Mouse (Mus musculus) gastrocnemius, postnatal 14 days (tissue): ENCODE data around the gene Mst1r. TPM values are rescaled to one million over a fixed set of nuclear protein-coding genes. Genes with fewer than 3 reads are reported as not detected.

Source experiments
- DNase-seq: peaks from one replicate; pipeline ENCODE4 v3.0.0; 2021; ENCODE audit warnings: mixed read lengths
- intact Hi-C: fragments of 180-260 bp; cut with DNase I; formaldehyde crosslinking; loops from one replicate; pipeline ENCODE4 v1.15.1; 2025; ENCODE audit warnings: low total_unique reads
- total RNA-seq, 2 experiments: library from RNA; stranded (reverse); gene quantifications; 2 replicates each; pipeline ENCODE4 v1.2.3; 2021

Mst1r gene
- total RNA-seq, 2 experiments from 2014 or later = 1.2 to 1.8 TPM

DNA sequence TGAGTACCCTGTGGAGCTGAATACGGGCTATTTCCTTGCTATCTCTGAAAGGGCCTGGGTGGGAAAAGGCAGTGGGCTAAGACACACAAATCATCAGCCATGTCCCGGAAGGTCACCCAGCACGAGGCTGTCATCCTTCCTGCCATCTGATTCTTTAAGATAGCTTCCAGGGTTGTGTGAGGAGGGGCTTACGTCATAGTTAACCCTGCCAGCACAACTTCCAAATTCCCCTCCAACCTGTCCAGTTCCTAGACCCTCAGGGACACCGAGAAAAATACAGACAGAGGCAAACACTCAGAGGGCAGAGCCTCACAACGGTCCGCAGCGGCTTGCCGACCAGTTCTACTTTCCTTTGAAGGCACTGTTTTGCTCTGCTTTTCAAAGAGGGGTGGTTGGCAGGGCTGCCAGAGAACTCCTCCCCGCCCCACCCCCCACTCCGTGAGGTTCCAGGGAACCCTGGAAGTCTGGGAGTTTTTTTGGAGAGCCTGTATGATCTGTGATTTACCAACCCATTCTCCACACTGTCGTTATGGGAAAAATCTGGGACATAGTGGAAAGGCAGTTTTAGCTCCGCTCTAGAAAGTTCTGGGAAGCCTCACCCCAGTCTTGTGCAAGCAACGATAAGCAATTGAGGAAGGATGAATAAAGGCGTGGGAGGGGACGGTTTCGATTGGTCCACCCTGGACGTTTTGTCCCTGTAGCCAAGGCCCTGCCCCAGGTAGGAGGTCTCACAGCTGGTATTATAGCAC is 1.9 kb downstream of the Mst1r start:
- intact Hi-C loops = no loop called here
- peak; percentile 28 for DNase-seq

DNA sequence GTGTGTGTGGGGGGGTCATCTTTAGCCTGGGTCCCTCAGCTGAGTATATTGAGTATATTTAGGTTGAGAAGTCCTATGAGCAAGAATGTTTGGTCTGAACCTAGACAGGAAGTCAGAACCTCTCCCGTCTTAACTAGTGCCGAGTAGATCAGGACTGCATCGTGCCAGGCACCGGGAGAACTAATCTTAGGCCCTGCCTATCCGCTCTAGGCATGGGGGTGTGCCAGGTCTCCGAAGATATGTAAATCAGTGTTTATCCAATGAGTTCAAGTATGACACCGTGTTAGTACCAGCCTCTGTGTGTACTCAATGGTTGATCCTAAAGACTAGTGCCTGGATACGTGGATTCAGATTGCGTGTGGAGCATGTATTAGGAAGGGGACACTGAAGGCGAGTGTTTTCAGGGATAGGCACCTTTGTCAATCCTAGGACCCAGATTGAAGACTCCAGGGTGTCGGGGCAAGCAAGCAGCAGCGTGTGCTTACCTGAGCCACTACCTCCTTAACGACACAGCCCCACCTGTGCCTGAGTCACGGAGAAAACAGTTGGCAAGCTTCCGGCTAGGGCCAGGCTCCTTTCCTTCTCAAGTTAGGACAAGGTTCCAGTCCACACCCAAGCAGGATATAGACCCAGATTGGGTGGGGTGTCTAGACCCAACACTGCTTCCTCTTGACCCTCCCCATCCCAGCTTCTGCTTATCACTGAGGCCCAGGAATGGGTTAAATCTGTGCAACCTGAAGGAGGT is 3.5 kb downstream of the Mst1r start:
- intact Hi-C loops = no loop called here

DNA sequence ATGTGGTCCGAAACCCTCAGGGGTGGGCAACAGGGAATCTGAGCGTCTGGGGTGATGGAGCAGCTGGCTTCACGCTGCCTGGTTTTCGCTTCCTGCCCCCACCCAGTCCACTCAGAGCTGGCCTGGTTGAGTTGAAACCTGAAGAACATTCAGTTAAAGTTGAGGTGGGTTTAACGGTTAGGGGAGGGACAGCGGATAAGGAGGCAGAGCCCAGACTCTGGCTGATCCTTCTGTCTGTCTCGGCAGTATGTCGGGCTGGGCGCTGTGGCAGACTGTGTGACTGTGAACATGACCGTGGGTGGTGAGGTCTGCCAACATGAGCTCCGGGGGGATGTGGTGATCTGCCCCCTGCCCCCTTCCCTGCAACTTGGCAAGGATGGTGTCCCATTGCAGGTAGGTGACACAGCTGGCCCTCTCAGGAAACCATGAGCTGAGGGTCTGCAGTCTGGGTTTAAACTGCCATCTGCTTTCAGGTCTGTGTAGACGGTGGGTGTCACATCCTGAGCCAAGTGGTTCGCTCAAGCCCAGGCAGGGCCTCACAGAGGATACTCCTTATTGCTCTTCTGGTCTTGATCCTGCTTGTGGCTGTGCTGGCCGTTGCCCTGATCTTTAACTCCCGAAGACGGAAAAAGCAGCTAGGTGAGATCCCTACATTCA is 8.2 kb downstream of the Mst1r start:
- no peak for DNase-seq
- intact Hi-C loops = loop anchor here (5.0 kb wide), 1 partner anchor 37 kb away; the partner anchor contains the start of gene Traip

More for the DNA sequence above, 3.5 kb downstream of the Mst1r start:
- no peak for DNase-seq

DNA sequence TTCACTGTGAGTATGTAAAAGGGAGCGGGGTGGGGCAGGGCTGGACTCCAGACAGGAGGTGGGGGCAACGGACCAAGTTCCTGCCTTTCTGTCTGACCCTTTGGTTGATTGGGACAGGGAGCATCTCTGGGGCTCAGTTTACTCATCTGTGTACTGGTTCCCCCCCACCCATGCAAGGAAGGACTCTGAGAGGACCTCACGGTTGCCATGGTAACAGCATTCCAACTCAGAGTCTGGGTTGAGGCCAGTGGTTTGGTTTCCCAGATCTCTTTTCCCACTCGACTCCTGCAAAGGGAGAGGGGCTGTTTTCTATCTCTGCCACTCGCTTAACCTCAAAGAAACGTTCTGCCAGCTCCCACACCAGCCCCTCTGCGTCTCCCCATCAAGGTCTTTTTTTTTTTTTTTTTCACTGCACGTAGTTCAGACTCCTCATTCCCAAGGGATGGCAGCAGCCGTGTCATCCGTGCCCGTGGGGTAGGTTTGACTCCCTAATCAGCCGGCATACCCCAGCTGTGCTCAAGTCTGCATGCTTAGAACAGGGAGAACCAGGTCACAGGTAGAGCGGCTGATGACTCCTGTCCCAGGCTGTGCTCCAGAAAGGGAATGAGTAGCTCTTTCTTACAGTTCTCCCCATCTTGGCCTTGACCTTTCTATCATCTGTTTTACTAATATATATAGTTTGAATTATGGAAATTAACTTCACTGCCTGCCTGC is 11.4 kb downstream of the Mst1r start:
- no peak for DNase-seq
- intact Hi-C loops = loop anchor here (5.0 kb wide), 1 partner anchor 34 kb away; the partner anchor contains the start of gene Traip

DNA sequence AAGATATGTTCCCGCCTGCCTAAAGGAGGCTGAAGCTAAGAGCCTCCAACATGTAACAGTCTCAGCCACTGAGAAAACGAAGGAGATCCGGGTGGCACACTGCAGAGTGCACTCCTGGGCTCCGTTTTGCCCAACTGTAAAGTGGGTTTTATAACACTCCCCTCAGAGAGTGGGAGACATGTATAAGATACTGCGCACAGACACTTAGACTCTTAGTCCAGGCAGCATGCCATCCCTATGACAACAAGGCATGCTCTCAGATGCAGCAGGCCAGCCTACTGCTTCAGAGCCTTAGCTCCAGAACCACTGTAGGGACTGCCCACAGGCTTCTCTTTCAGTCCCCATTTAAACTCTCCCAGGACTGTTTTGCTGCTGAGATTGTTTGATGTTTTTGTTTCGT is 12.2 kb downstream of the Mst1r start:
- no peak for DNase-seq

DNA sequence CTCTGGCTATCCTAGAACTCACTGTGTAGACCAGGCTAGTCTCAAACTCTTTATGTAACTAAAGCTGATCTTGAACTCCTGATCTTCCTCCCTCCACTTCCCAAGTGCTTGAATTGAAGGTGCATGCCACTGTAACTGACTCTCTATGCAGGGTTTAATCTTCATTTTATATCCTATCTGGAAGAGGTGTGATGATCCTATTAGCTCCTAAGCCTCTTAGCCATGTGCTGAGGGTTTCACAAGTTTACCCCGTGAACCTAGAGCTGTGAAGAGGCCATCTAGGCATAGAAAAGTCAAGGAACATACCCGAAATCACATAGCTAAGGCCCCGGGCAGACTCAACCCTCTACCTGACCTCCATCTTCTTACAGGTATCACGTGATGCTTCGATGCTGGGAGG is 12.8 kb downstream of the Mst1r start:
- intact Hi-C loops = loop anchor here (5.0 kb wide), 1 partner anchor 33 kb away; the partner anchor contains the start of gene Traip

More for the DNA sequence above, 12.2 kb downstream of the Mst1r start:
- intact Hi-C loops = loop anchor here (5.0 kb wide), 1 partner anchor 33 kb away; the partner anchor contains the start of gene Traip

DNA sequence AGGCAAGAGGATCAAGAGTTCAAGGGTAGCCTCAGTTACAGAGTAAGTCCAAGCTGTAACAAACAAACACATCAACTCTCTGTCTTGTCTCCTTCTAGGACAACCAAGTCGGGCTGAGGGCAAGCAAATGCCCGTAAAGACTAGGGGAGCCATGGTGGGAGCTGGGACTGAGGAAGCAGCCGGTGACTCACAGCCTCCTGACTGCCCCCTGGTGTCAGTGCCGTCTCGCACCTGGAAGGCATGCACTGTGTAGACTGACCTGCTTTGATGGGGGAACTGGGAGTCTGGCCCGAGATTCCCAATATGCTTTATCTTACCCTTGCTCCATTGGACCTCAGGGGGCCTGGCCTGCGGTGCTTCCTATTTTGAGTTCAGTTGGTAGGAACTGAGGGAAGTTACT is 16.3 kb downstream of the Mst1r start:
- peak; percentile 54 for DNase-seq

More for the DNA sequence above, 12.8 kb downstream of the Mst1r start:
- DNase-seq = no peak

DNA sequence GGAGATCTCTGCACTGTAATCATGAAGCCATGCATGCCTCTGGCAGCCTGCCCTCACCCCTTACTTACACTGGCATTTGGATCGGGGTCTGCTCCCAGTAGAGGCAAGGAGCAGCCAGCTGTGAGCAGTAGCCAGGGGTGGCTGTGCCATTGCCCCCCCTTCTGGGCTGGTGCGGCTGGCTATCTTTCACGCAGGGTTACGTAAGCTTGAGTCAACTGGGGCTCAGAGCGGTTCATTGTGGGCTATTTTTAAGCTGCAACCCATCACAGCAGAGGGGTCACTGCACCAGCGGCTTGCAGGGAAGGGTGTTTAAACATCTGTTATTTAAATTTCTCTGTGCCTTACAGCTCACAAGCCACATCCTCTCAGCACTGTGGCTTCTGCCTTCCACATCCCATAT is 17.3 kb downstream of the Mst1r start:
- intact Hi-C loops = no loop called here
- DNase-seq = peak; percentile 51

More for the DNA sequence above, 16.3 kb downstream of the Mst1r start:
- intact Hi-C loops = no loop called here

DNA sequence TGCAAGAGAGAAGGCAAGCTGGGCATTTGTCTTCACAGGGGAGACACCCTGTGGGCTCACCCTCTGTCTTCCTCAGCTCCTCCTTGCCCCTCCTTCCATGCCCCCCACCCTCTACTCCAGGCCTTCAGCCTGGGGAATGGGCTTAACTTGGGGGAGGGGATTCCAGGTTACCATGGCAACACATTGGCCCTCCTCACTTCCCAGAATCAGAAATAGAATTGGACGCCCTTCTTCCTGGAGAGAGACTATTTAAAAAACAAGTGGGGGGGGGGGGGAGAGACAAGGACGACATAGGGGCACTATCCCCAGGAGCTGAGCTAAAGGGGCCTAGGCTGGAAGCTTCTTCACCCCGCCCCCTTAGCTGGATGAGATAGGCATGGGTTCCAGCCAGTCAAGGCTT is 18.6 kb downstream of the Mst1r start:
- DNase-seq = no peak
- intact Hi-C loops = no loop called here

DNA sequence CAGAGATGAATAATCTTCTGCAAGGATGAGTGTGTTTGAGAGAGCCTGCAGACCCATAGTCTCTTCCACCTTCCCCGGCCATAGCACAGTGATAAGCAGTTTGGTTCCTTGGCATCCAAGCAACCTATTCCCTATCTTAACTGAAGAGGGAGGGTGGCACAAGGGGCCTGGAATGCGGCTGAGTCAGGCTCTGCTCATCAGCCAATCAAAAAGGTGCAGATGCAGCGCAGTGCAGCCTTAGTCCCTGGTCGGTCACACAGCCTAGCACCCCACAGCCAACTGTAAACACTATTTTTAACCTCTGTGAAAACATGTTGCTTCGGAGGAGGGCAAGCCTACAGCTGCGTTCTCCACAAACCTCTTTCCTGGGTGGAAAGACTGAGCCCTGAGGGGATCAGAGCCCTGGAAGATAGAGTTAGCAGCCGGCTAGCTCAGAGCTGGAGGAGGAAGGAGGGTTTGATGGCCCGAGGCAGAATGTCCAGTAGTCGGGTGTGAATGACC is 20.3 kb downstream of the Mst1r start:
- no peak for DNase-seq
- intact Hi-C loops = no loop called here

DNA sequence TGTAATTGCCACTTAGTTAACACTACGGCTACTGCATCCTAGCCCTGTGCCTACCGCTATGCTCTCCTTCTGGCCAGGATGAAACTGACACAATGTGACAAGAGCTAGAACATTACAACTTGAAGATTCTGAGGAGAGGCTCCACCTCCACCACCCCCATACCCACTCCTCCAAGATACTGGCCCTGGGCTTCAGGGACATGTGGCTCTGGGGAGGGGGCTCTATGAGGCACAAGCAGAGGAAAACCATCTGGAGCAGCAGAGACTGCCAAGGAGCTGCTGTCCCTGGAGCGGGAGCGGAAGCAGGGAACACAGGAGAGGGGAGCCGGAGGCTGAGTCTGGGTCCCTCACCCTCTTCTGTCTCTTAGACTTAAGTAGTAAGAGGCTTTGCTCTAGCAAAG is 21.1 kb downstream of the Mst1r start:
- no peak for DNase-seq
- intact Hi-C loops = no loop called here

DNA sequence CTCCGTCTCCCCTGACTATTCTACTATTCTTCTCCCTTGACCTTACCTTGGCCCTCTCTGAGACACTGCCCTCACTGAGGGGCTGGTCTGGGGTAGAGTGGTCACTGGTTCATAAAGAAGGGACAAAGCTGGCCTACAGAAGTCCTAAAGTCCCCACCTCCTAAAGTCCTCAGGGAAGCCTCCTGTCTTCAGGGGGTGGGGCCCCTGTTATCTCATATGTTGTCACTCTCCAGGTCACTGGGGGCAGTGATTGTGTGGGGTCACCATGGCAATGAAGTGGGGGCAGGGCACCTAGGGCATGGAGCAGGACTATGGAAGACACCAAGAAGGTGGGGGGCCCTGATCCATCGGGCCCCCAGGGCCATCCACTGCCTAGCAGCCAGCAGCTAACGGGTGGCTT is 21.5 kb downstream of the Mst1r start, which contains the start of gene Actl11:
Actl11 (plus strand) TSS at position 301 of the 400 bp plus-strand sequence.
- DNase-seq = no peak
- intact Hi-C loops = no loop called here

DNA sequence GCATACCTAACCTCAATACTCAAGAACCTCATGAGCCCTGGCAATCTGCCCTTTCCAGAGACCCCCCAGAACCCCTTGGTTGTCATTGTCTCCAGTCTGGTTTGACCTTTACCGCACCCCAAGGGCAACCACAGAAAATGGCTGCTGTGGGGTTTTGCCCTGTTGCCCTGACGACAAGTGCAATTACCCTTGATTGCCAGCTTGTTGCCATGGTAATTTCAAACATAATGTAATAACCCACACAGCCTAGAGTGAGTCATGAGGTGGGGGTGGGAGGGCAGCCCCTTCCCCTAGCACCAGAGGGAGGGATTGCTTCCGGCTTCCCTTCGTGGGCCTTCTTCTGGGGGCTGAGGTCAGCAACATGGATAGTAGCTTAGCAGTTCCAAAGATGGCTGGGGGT is 25.5 kb downstream of the Mst1r start:
- intact Hi-C loops = no loop called here
- DNase-seq = no peak

DNA sequence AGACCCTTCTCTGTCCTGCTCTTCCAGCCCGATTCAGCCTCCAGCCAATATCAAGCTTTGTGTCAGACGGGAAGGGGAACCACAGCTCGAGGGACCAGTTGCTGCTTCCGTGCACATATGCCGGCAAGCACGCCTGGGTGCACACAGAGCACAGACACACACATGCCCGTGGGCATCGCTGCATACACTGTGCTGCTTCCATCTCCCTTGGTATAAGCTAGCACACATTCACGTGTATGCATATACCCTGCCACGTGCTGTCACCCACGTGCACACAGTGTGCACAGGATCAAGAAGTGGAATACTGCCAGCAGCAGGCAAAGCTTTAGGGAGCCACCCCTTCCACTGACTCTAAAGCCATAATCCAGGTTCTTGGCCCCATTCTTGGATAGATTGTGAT is 27.5 kb downstream of the Mst1r start:
- DNase-seq = no peak
- intact Hi-C loops = no loop called here

DNA sequence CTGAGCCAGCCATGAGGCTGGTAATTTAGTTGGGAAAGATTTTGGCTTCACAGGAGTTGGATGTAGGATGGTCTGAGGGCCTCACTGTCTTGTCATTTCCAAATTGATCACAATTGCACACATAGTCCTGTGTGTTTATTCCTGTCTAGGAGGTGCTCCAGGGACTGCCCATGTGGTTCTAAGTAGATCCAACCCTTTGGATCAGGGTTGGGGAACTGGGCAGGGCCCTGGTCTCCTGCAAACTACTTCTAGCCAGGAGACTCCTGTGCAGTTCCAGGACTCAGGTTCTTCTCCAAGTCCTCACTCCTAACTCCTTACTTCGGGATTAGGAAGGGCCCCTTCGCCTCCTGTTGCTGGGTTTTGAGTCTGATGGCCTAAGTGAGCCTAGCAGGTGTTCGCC is 28.7 kb downstream of the Mst1r start, which contains the start of gene Camkv:
Camkv (plus strand) TSS at position 301 of the 400 bp plus-strand sequence.
- intact Hi-C loops = no loop called here
- DNase-seq = no peak

DNA sequence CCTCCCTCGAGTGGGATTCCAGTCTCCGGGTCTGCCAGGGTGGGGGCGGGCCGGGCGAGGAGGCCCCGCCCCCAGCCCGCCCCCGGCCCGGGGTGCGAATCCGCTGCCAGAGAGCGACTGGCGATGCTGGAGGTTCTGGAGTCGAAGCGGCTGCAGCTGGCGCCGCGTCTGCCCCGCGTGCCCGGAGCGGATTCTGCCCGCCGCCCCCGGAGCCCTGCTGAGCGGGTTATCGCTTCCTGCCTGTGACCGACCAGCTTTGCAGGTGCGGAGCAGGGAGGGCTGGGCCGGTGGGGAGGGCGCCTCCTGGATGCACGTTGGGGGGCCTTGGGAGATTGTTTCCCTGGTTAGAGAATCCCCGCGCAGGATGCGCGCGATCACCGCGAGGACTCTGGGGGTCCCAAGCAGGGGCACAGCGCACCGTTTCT is 29.1 kb downstream of the Mst1r start:
- DNase-seq = no peak
- intact Hi-C loops = no loop called here

DNA sequence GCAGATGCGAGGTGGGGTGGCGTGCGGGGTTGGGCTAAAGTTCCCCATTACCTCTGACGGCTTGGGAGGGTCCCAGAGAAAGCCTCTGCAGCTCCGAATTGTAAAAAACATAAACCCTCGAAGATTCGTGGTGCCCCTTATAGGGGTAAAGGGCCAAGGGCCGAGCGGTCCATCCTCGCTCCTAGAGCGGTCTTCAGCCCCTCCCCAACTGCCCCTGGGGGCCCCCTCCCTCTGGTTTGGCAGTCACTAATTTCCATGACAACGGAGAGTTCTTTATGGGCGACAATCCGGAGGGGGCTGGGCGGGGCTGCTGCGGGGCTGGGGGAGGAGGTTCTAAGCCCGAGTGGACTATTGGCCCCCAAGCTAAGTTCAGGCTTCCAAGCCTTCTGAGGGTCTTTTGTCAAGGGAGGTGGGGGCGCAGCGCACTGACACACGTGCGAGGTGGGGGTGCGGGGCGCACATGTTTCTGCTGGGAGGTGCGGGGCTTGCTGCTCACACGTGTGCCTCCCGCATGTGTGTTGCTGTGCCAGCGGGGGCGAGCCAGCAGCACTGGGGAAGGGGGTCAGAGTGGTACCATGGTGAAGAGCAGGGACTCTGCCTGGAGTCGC is 29.6 kb downstream of the Mst1r start:
- intact Hi-C loops = no loop called here
- no peak for DNase-seq

DNA sequence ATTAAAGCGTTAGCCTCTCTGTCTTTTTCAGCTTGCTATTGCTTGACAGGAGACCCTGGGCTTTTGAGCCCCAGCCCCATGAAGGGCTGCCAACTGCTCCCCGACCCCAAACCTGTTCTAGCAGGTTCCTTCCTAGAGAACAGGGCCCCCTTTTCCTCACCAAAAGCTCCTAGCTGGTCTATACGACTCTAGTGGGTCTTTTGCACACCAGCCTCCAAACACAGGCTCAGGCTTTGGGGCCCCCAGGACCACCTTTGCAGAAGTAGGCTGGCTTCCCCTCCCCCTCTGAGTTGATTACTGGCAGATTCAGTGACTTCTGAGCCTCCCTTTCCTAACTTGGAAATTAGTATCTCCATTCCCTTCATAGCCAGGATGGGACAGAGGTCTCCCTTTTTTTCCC is 30.2 kb downstream of the Mst1r start:
- no peak for DNase-seq
- intact Hi-C loops = no loop called here
